Mouse (Mus musculus) thymus, adult 2 months (tissue): ENCODE data around the gene Tbc1d2b. TPM values are rescaled to one million over a fixed set of nuclear protein-coding genes. Genes with fewer than 3 reads are reported as not detected.

Source experiments
- DNase-seq: peaks from one replicate; pipeline ENCODE4 v3.0.0; 2021
- H3K27ac ChIP-seq: fragments of 200-500 bp; 2 replicates; pipeline ENCODE4 v1.5.1; 2012; ENCODE audit warnings: low read length, control low read depth; ENCODE audit not compliant: control insufficient read depth, insufficient read depth
- H3K27me3 ChIP-seq: fragments of 200-500 bp; 2 replicates; pipeline ENCODE4 v1.6.1; 2012; ENCODE audit warnings: mild to moderate bottlenecking, low read length, moderate library complexity, mixed read lengths; ENCODE audit not compliant: control insufficient read depth, insufficient read depth
- H3K36me3 ChIP-seq: fragments of 200-500 bp; 2 replicates; pipeline ENCODE4 v1.6.1; 2012; ENCODE audit warnings: mild to moderate bottlenecking, low read length, moderate library complexity; ENCODE audit not compliant: control insufficient read depth, insufficient read depth
- H3K4me1 ChIP-seq: fragments of 200-500 bp; replicated peaks from 2 replicates; pipeline ENCODE4 v1.6.1; 2012; ENCODE audit warnings: low read length; ENCODE audit not compliant: control insufficient read depth, insufficient read depth
- H3K4me3 ChIP-seq: fragments of 200-500 bp; 2 replicates; pipeline ENCODE4 v1.5.1; 2012; ENCODE audit warnings: mild to moderate bottlenecking, low read length, control low read depth, moderate library complexity; ENCODE audit not compliant: control insufficient read depth, insufficient read depth
- CTCF ChIP-seq: fragments of 200-500 bp; IDR thresholded peaks from 2 replicates; pipeline ENCODE4 v1.5.1; 2012; ENCODE audit warnings: mild to moderate bottlenecking, control low read depth, low read length, moderate library complexity, borderline replicate concordance; ENCODE audit not compliant: control insufficient read depth, poor library complexity, insufficient read depth; ENCODE audit errors: extremely low read depth
- POLR2A ChIP-seq: fragments of 200-500 bp; IDR thresholded peaks from 2 replicates; pipeline ENCODE4 v1.6.1; 2012; ENCODE audit warnings: mild to moderate bottlenecking, low read length, control low read depth, moderate library complexity; ENCODE audit not compliant: control insufficient read depth, poor library complexity, insufficient read depth; ENCODE audit errors: extremely low read depth
- WGBS: fragments of 180-500 bp; shearing (Covaris S2); methylation state at CpG from one replicate; pipeline ENCODE4 v1.1.7; 2018; 5-methylcytosine and 5-hydroxymethylcytosine counted together
- polyA plus RNA-seq: library from polyadenylated mRNA; depleted of rRNA; stranded (reverse); fragments of >200 nt; gene quantifications from 2 replicates; pipeline ENCODE4 v1.2.3, GENCODE M21; 2012

Tbc1d2b gene
- polyA plus RNA-seq, 1 experiment = 59.1 TPM

GRCm38 (mm10) chr9:90250141-90250775, 20.3 kb downstream of the Tbc1d2b start:
- H3K27me3 ChIP-seq = no peaks in the 10 kb centered on the region
- TF ChIP-seq CTCF (no peak), POLR2A (no peak)
- H3K36me3 ChIP-seq = peaks cover 5% of the 10 kb centered on the region; the same call in 1 of the 2 replicates
- H3K4me1 ChIP-seq = peaks cover 59% of the 10 kb centered on the region
- no peak for DNase-seq
- H3K27ac ChIP-seq = peak overlapping the region; percentile 90
- 50% methylated on average over 5 of the region's 5 CpGs for WGBS
- H3K4me3 ChIP-seq = no peak overlapping the region

DNA sequence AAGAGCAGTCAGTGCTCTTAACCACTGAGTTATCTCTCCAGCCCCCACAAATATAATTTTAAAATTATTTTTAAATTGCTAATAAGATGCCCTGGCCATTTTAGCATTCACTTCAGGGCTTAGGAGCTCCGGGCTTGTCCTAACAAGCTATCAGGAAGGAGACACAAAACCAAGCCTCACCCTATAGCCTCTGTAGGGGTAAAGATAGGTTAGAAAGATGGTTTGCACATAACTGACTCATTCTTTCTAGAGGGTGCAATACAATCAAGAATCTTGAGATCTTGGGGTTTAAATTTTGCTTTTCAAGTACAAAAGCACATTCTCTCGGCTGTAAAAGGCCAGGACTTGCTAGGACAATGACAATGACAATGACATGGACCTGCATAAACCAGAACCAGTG, 21.6 kb downstream of the Tbc1d2b start:
- peaks cover 68% of the 10 kb centered on the region for H3K4me1 ChIP-seq
- H3K36me3 ChIP-seq = peaks cover 5% of the 10 kb centered on the region; the same call in 1 of the 2 replicates
- peak overlapping the region; percentile 78 for H3K27ac ChIP-seq
- no peaks in the 10 kb centered on the region for H3K27me3 ChIP-seq
- 96% methylated on average over 2 of the region's 2 CpGs for WGBS
- TF ChIP-seq POLR2A (no peak), CTCF (no peak)
- no peak overlapping the region for H3K4me3 ChIP-seq
- no peak for DNase-seq

GRCm38 (mm10) chr9:90248326-90248725, 22.3 kb downstream of the Tbc1d2b start:
- WGBS = 71% methylated on average over 7 of the region's 7 CpGs
- H3K4me1 ChIP-seq = peaks cover 70% of the 10 kb centered on the region

DNA sequence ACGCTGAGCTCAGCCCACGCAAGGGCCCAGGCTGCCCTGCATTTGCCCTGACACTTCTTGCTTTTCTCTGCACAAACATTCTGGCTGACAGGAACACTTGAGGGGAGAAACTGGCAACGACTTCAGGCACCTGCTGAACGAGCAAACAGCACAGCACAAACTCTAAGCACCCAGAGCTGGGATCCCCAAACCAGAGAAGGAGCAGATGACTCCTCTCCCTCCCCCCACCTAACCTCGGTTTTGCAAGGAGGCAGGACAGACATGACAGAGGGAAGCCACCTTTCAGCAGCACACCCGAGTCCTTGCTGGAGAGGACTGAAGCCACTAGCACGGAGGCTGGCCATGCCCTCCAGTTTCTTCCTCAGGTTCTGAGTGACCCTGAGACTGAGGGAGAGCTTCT, 23.3 kb downstream of the Tbc1d2b start:
- peak overlapping the region; percentile 78 for H3K27ac ChIP-seq
- no peak overlapping the region for H3K4me3 ChIP-seq
- no peaks in the 10 kb centered on the region for H3K27me3 ChIP-seq
- H3K4me1 ChIP-seq = peaks cover 79% of the 10 kb centered on the region
- WGBS = 6% methylated on average over 7 of the region's 7 CpGs
- DNase-seq = peak; percentile 53
- H3K36me3 ChIP-seq = peaks cover 5% of the 10 kb centered on the region; the same call in 1 of the 2 replicates
- TF ChIP-seq CTCF (no peak), POLR2A (no peak)

More at GRCm38 (mm10) chr9:90248326-90248725, 22.3 kb downstream of the Tbc1d2b start:
- H3K36me3 ChIP-seq = peaks cover 5% of the 10 kb centered on the region; the same call in 1 of the 2 replicates
- TF ChIP-seq POLR2A (no peak), CTCF (no peak)
- no peak overlapping the region for H3K4me3 ChIP-seq
- DNase-seq = no peak
- peak overlapping the region; percentile 67 for H3K27ac ChIP-seq
- H3K27me3 ChIP-seq = no peaks in the 10 kb centered on the region

DNA sequence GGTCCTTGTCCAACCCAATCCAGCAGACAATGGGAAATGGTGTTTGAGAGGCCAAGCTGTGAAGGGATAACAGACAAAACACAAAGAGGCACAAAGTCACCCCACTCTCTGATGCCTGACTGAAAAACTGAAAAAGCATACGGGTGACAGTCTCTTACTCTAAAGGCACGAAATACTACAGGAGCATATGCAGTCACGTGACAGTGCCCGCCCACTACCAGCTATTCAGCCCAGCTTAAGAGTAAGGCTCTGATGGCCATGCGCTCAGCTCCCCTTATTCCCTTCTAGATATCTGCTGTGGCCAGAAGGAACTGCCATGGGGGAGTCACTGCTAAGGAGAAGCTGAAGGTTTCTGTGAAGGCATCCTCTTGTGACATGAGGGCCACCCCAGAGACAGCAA, 24.8 kb downstream of the Tbc1d2b start:
- H3K27me3 ChIP-seq = no peaks in the 10 kb centered on the region
- TF ChIP-seq POLR2A = no peak
- TF ChIP-seq CTCF = no peak
- no peak overlapping the region for H3K4me3 ChIP-seq
- peaks cover 5% of the 10 kb centered on the region; the same call in 1 of the 2 replicates for H3K36me3 ChIP-seq
- H3K4me1 ChIP-seq = peaks cover 70% of the 10 kb centered on the region
- no peak for DNase-seq
- peak overlapping the region; percentile 8 for H3K27ac ChIP-seq
- WGBS = 68% methylated on average over 5 of the region's 5 CpGs

GRCm38 (mm10) chr9:90245206-90245605, 25.4 kb downstream of the Tbc1d2b start:
- Histone ChIP-seq H3K36me3 (peaks cover 8% of the 10 kb centered on the region; the same call in 1 of the 2 replicates), H3K27ac (peak overlapping the region; percentile 69), H3K4me3 (no peak overlapping the region), H3K4me1 (peaks cover 71% of the 10 kb centered on the region), H3K27me3 (no peaks in the 10 kb centered on the region)
- no peak for TF ChIP-seq CTCF
- 9% methylated on average over 6 of the region's 6 CpGs for WGBS
- DNase-seq = peak; percentile 43
